Mouse (Mus musculus) megakaryocyte, embryonic 14.5 days (primary cell): ENCODE results near the gene Sgca.
"Not testable (repeated sequence)": the region's sequence is repeated elsewhere in the genome, so short reads cannot be mapped to it uniquely, and the experiment has no call there.

Experiments
- FLI1 ChIP-seq: IDR thresholded peaks from 2 replicates; pipeline ENCODE4 v1.6.1; 2012; ENCODE audit warnings: low read length, inconsistent platforms, mixed read lengths
- GATA1 ChIP-seq: IDR thresholded peaks from 3 replicates; pipeline ENCODE4 v1.6.1; 2012; ENCODE audit warnings: mixed read lengths, low read length, inconsistent platforms, borderline replicate concordance

- TF ChIP-seq GATA1, FLI1: not testable (repeated sequence)
Observed at GRCm38 (mm10) chr11:95010841-95011403, 34.8 kb upstream of the Sgca start.
